Mouse (Mus musculus): ENCODE measurements around the gene D17Wsu92e.
A peak's percentile ranks its signal among the peaks of the same experiment; 100 is the strongest.

Gene D17Wsu92e

GRCm38 (mm10) chr17:27821407-27822338 lies 1.2 kb upstream of the D17Wsu92e start:
- DNase-seq (ENCODE audit: low spot score in 2 of 2) = peak; percentile 75 to 85

- DNase-seq (ENCODE audit: low spot score in 2 of 2) = peak; percentile 68 to 86
Observed at GRCm38 (mm10) chr17:27819971-27820567, 379 bp downstream of the D17Wsu92e start.

GRCm38 (mm10) chr17:27819521-27819970 lies 902 bp downstream of the D17Wsu92e start:
- DNase-seq (ENCODE audit: low spot score in 2 of 2) = peak; percentile 47 to 73

- DNase-seq (ENCODE audit: low spot score in 2 of 2) = no peak
Observed at GRCm38 (mm10) chr17:27819011-27819410, 1.4 kb downstream of the D17Wsu92e start.

- no peak for DNase-seq (ENCODE audit: low spot score in 2 of 2)
Observed at GRCm38 (mm10) chr17:27814606-27815005, 5.8 kb downstream of the D17Wsu92e start.

GRCm38 (mm10) chr17:27811980-27812379 lies 8.5 kb downstream of the D17Wsu92e start:
- DNase-seq (ENCODE audit: low spot score in 2 of 2) = no peak

GRCm38 (mm10) chr17:27810569-27811331 lies 9.7 kb downstream of the D17Wsu92e start:
- DNase-seq (ENCODE audit: low spot score in 2 of 2) = no peak

- DNase-seq (ENCODE audit: low spot score in 2 of 2) = no peak
Observed at GRCm38 (mm10) chr17:27807542-27808078, 12.8 kb downstream of the D17Wsu92e start.

GRCm38 (mm10) chr17:27804803-27805770 lies 15.4 kb downstream of the D17Wsu92e start:
- no peak for DNase-seq (ENCODE audit: low spot score in 2 of 2)

- DNase-seq (ENCODE audit: low spot score in 2 of 2) = no peak
Observed at GRCm38 (mm10) chr17:27804156-27804690, 16.2 kb downstream of the D17Wsu92e start.

- DNase-seq (ENCODE audit: low spot score in 2 of 2) = no peak
Observed at GRCm38 (mm10) chr17:27803752-27804151, 16.7 kb downstream of the D17Wsu92e start.

- DNase-seq (ENCODE audit: low spot score in 2 of 2) = no peak
Observed at GRCm38 (mm10) chr17:27800710-27801648, 19.5 kb downstream of the D17Wsu92e start.

- no peak for DNase-seq (ENCODE audit: low spot score in 2 of 2)
Observed at GRCm38 (mm10) chr17:27799771-27800584, 20.5 kb downstream of the D17Wsu92e start.

GRCm38 (mm10) chr17:27797341-27797872 lies 23.0 kb downstream of the D17Wsu92e start:
- DNase-seq (ENCODE audit: low spot score in 2 of 2) = peak in 1 of 2 experiments; percentile 30

- no peak for DNase-seq (ENCODE audit: low spot score in 2 of 2)
Observed at GRCm38 (mm10) chr17:27796780-27797179, 23.7 kb downstream of the D17Wsu92e start.

- DNase-seq (ENCODE audit: low spot score in 2 of 2) = no peak
Observed at GRCm38 (mm10) chr17:27793144-27793543, 27.3 kb downstream of the D17Wsu92e start.

GRCm38 (mm10) chr17:27792516-27792915 lies 27.9 kb downstream of the D17Wsu92e start:
- no peak for DNase-seq (ENCODE audit: low spot score in 2 of 2)

GRCm38 (mm10) chr17:27791556-27791955 lies 28.9 kb downstream of the D17Wsu92e start:
- DNase-seq (ENCODE audit: low spot score in 2 of 2) = no peak
